Mouse (Mus musculus) T-cell, adult 2 months (primary cell): Measurements from ENCODE around the gene Lgr5.

Experiments
- DNase-seq: peaks from one replicate; pipeline ENCODE4 v3.0.0; 2022; ENCODE audit warnings: low spot score

The Lgr5 gene

DNA sequence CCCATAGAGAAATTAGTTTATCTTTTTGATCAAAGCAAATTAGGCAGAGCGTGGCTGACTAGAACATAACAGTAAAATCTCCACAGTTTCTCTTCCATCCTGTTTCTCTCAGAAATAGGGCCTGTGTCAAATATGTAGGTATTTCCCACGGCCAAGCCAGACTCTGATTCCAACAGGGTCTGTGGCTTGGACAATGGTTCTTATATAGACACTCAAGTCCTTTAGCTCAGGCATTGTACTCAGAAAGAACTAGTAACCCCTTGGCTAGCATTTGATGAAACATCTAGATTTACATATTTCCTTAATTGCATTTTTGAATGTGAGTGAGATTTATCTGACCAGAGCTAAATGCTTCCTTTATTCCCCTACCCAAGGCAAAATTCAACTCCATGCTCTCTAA is 17.0 kb downstream of the Lgr5 start:
- no peak for DNase-seq

DNA sequence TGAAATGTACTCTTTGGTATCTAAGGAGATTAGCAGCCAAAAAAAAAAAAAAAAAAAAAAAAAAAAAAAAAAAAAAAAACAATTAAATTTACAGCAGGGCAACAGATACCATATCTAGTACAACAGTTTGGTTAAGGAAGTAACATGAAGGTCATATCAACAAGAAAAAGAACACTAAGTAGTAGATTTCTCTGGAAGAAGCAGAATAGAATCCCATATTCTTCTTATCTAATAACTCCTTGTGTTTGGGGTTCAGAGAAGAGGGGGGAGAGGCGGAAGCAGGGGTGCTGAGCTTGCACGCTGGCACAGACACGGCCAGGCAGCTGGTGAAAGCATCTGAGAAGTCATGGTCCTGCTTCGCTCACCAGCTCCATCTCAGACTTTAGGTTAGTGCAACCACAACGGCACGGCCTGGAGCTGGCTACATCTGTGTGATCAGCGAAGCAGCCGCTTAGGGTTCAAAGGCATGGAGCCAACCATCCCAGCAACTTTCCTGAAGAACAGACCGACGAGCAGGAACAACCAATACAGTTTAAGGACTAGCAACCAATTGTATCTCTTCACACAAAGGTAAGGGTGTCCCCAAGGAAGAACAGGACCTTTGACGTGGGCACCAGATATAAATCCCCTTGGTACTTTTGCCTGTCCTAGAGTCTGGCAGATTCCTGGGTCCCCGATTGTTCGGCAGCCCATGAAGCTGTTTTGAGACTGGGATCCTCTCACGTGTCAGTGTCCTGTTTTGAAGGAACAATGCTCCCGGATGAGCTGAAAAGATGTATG is 17.7 kb downstream of the Lgr5 start, which contains the start of gene A930009A15Rik:
Gene A930009A15Rik (plus strand): TSS at position 275 of the 780 bp plus-strand sequence.
- no peak for DNase-seq

DNA sequence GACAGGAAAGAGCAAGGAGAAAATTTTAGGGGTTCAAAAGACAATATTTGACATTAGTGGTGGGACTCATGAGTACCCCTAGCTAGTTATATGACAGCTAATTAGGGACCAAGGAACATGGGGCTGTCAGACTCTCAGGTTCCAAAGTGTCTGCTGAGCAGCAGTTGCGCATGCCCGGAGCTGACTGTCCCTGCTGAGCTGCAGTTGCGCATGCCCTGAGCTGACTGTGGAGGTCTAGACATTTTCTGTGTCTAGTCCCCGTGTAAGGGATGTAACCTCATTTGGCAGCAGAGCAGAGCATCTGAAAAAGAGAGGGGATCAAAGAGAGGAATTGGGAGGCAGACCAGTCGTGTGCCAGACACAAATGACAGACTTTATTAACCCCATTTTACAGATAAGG is 23.6 kb downstream of the Lgr5 start:
- no peak for DNase-seq

DNA sequence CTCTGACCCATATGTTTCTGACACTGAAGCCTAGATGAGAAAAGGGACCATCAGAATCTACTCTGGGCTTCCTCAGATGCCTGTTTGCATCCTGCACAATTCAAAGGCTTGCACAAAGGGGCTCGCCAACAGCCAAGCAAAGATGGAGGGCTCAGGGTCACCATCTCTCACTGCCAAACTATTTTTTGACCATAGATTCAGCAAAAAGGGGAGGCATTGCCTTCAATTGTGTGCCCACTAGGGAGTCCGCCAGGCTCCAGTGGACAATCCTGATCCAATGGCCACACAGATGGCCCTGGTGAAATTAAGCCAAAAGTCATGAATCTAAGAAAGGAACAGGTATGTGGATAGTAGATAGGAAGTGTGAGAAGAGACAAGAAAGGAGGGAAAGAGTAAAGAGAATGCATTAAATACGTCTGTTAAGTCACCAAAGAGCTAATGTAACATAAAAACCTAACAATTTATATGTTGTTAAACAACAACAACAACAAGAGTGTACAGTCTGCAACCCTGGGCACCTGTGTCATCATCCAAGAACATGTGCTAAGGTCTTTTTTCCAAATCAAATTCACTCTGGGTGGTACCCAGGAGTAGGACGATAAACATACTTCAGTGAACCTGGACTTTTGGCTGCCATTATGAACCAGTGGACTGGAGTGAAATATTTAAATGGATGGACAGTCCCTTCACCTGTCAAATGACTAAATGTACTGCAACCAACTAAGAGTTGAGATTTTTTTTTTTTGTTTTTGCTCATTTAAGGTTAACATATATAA is 24.5 kb downstream of the Lgr5 start:
- DNase-seq, result no peak

DNA sequence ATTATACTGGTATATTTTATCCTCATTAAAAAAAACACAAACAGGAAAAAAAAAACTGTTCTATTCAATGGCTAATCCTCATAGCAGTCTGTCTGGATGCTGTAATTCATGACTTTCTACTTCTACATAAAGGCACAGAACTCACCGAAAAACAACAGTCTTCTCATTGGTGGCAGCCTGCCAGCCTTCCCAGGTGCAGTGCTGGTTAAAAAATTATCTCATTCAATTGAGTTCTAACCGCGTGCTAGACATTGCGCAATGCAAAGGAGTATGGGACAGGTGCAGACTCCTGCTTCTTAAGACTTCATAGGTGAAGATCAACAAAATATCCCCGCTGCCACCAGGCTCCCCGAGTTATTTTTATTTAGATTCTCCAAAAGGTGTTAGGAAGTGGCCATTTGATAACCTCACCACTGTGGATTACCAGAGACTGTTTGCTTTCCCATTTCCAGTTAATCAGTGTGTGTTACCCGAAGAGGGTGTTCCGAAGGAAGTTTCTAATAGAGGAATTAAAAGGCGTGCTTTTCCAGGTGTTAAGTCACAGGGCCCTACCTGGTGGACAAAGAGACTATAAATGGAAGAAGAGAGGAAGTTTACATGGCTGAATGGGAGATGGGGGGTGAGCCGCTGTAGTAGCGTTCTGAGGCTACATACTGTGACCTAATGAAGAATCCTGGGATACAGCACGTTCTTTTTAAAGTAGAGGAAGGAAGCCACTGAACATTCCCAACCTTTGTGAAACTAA is 26.3 kb downstream of the Lgr5 start:
- DNase-seq, result no peak

DNA sequence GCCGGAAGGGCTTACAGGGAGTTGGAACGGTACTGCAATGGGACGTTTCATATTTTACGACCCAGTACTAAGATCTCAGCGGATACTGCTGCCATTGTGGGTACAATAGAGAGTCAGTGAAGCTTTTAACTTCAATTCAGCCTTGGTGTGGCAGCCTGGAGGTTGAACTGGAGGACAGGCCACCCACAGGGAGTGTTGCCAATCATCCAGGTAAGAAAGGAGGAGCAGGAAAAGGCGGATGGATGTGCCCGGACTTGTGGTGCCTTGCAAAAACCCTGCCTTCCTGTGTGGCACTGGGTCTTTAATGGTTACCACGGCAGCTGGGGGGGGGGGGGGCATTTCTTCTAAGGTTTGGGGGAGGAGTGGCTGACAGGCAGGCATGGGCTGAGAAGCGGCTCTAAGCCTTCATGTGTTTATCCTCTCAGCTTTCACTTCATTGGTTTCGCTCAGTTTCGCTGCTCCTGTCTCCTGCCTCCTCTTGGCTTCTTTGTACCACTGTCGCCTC is 30.8 kb downstream of the Lgr5 start:
- no peak for DNase-seq

DNA sequence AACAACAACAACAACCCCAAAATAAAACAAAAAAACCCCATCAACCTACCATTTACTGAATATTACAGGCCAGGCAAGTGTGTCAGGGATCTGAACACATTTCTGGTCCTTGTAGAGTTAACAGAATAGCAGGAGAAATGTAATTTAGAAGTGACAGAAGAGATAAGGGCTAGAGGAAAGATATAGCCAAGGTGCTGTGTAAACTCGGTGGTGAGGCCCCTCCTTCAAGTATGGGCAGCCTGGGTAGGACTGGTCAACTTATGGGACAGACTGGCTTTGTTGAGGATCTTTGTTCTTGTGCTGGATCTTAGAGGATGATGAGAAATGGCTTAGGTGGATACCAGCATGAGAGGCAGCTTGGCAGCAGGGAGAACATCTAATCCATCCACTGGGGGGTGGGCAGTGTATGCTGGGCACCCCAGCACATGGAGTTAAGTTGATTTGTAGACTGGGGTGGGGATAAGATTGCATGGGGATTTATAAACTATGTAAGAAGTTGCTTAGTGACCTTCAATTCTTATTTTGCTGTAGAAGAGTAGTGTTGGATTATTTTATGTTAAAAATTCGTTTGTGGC is 32.3 kb downstream of the Lgr5 start:
- DNase-seq, result no peak

DNA sequence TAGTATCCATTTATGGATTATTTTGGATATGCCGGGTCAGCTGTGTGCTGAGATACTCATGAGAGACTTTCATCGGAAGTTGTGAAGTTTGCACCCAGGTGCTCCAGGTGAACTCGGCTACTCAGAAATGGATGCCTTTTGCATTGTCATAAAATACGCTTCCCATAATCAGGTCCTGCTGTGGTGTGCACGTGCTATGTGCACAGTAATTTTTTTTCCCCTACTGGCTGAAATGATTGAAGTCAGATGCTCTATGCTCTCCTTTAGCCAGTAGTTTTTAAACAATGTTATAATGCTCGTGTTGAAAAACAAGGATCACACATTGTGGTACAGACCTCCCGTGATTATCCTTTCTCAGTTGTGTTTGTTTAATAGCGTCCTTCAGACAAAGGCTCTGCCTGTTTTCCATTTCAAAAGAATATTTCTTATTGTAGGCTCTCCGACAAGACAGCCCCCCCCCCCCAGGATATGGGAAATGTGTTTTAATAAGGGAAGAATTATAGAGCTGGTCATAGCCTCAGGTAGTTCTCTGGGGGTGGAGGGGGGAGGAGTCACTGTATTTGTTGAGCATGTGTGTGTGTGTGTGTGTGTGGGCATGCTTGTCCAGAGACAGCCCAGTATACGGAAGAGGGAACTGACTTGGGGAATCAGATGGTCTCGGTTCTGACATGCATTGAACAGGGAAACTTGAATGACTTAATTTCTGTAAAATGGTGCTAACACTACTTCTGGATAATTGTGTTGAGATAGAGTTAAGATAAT is 34.0 kb downstream of the Lgr5 start:
- no peak for DNase-seq

DNA sequence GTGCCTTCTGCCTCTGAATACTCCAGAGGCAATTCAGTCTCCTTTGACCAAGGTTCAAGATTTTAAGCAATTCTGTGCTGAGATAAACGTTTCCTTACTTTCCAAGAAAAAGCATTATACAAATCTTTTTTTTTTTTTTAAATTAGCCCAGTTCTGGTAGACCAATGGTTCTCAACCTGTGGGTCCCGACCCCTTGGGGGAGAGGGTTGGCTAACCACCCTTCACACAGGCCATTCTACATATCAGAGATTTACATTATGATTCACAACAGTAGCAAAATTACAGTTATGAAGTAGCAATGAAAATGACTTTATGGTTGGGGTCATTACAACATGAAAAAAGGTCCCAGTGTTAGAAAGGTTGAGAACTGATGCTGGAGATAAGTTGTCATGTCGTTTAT is 36.5 kb downstream of the Lgr5 start:
- DNase-seq, result no peak

DNA sequence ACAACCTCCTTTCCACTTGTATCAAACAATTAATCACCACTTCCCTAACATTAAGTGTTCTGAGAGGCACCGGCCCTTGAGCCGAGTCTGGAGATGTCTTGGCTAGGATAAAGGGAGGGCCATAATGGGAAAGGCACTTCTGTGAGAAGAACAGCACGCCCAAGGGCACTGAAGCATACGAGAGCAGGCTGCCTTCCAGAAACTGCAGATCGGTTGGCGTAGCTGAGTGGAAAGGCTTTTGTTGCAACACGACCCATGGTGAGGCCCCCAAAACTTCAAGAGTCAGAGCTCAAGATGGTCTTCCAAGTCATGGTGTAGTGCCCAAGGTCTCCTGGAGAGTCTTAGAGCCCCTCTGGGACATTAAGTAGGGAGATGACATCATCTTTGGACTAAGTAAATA is 37.3 kb downstream of the Lgr5 start:
- no peak for DNase-seq

DNA sequence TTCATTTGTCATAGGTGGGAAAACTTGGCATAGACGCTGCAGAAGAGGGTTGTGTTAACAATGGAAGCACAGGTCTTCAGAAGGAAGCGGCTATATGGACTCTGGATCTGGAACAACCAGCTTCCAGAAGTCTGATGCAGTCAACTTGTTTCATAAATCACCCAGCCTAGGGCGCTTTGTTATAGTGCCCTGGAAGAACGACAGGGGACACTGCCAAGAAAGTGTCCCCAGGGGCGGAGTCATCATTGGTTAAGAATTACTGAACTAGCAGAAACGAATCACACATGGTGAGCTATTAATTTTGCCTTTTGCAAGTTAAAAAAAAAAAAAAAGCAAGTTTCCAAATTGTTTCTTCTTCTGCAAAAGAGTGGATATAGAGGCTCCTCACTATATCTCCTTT is 44.7 kb downstream of the Lgr5 start:
- no peak for DNase-seq

DNA sequence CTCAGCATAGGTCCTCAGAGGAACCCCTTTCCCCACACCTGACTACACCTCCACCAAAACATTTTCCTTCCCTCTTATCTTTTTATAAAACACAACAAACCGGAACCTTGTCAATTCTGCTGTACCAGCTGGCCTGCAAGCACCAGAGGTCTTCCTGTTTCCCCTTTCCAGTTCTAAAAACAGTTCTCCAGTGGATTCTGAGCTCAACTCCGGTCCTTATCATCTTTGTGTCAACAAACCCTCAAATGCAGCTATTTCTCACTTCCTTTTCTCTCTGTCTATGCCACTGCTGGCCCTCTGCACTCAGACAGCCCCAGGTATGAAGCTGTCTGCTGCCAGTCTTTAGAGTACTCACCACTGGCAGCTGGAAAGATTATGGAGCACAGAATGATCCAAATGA is 56.8 kb downstream of the Lgr5 start:
- DNase-seq, result no peak

DNA sequence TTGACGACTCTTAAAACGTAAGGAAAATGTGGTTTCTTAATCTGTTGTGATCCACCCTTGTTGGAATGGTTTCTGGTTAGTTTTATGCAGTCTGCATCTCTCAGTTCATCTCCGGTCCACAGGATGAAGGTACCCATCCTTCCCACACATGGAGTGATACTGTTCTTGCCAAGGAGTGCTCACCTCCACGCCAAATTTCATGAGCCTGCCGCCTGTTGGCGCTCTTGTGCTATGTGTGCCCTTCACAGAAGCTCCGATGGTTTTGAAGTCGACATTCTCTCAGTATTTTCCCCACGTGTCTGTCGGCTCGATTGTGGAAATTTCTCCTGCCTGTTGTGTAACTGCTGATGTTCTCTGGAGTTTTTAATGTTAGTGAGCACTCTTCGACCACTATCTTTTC is 57.8 kb downstream of the Lgr5 start:
- no peak for DNase-seq

DNA sequence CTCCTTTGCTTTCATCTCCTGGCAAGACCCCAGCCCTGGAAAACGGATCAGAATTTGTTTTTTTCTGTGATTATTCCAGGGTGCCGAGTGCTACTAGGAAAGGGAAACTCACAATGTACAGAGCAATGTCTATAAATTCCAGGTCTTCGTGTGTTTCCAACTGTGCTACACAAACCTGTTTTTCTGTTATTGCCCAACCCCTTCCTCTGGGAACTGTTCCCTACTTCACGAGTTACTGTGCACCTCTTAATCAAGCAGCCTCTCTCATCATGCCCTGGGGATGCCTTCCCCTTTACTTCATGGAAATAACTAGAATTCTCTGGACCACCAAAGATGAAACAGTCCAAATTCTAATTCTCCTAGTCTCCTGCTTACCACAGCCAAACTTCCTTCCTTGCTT is 58.7 kb downstream of the Lgr5 start:
- no peak for DNase-seq

DNA sequence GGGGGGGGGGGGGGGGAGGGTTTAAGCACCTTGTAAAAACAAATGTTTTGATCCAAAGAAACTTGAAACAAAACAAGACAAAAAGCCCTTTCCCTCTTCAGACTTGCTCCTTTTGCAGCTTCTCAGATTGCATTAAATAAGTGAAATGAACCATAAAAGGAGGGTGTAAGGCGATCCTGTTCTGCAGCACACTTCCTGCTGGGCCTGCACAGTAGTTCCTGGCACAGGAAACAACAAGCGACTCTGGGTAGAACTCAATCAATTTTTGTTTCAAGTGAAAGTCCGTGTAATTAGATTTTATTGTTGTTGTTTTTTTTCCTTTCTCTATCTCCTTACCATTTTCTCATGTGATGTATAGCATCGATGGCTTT is 66.5 kb downstream of the Lgr5 start:
- DNase-seq, result no peak

DNA sequence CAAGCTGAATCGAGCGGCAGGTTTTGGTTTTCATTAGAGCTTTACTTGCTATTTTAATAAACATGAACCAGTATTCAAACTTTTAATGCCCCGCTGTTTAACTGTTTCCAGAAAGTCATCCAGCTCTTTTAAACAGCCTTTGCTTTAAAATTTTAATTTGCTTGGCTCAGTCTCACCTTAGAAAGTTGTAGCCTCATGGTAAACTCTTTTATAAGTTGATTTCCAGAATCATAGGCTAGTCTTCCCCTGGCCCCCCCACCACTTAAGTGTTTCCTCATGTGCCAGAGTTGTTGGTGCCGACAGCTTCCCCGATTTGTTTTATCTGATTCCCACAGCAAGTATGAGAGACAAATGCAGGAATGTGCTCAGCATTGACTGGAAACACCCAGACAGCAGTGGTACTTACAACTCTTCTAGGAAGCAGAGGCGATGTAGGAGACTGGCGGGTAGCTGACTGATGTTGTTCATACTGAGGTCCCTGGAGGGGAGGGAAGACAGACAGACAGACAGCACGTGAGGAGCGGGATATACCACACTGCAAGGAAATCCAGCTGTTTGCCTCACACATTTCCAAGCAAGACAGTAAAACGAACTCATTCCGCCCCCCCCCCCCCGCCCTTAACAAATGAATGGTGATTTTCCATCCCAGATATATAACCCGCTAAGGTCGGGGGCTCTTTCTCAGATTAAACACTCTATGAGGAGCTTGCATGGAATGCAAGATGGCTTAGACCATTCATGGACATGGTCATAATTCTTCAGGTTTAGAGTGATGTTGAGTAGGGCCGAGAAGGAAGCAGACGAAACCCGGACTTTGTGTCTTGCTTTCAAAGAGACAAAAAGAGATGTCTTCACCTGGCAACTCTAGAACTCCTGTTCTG is 67.1 kb downstream of the Lgr5 start:
- DNase-seq, result no peak

DNA sequence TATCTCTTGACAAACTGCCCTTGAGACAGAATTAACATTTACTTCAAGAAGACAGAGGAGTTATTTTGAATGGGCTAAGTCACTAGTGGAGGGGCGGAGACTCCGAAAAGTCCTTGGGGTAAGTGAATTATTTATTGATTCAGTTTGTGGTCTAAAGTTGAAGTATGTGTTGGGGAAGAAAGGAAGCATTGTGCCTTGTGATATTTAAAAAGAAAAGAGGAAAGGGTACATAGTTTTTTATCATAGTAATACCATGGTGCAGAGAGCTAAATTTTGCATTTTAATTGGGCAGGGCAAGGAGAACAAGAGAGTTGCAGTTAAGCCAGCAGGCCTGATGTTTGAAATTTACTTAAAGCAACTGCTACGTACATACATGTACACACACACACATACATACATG is 68.7 kb downstream of the Lgr5 start:
- DNase-seq, result no peak

DNA sequence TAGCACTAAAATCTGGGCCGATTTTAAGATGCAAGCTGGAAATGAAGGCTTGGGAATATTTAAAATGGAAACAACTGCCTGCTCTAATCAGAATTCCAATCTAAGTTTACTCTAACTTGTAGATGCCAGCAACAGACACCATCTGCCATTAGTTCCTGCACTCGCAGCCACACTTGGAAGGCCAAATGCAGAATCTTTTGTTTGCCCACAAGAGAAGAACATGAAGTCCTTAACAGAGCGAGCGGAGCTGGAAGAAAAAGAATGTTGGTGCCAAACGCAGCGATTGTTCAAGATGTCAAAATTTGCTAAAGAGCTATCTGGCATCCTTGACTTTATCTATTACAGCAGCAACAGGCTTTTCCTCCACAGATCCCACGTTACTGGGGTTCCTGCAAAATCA is 72.1 kb downstream of the Lgr5 start:
- no peak for DNase-seq

DNA sequence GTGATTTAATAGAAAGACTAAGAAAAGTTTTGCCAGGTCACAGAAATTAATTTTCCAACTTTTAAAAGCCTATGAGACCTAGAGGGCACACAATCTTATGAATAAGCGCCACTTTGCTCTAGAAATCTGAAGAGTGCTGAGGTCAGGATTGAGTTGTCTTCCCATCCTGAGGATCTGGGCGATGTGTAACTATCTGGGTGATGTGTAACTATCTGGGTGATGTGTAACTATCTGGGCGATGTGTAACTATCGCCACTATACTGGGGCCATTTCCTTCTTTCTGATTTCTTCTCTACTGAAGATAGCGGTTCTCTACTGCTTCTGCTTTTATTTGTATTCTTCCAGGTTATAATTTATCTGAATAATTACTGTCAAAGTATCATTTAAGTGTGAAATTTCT is 76.6 kb downstream of the Lgr5 start:
- DNase-seq, result no peak

DNA sequence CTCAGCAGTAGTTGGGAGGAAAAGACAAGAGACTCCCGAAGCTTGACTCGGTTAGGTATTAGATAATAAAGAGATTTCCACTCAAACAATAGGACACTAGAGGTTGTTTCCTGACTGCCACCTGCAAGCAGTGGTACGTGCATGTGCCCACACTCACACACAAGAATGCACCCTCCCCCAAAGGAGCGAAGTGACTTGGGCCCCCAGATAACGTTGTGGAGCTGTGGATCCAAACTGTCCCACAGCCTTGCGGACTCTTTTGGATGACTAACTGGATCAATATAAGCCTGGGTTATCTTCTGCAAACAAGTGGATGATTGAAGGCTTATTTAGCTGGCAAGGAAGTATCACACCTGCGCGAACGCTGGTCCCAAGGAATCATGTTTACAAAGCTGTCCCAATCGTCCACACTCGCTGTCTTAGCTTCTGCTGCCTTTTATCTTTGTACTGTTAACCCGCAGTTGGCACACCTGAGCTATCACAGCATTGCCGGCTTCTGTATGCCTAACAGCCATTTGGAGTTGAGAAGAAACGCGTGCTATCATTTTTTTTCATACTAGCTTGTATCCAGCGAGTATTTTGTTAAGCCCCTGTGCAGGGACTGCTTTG is 81.8 kb downstream of the Lgr5 start:
- no peak for DNase-seq
